ENCODE assay signal across 28 mouse cellular contexts in genomic region chr1:39163077-39163476, GRCm38 (mm10). TPM values are rescaled to one million over a fixed set of nuclear protein-coding genes. Genes with fewer than 3 reads are reported as not detected.
"Had no signal": no experiment of that assay in that cellular context is flagged by ENCODE, and none has a peak within 500 bp of the region (broad histone marks: within the 10 kb centered on the region; RNA-seq: fewer than 3 reads in every experiment).

No protein-coding gene starts in this region.

- H3K9ac ChIP-seq: embryonic facial prominence, embryonic 12.5 days; embryonic facial prominence, embryonic 13.5 days; embryonic facial prominence, embryonic 15.5 days; forebrain, embryonic 12.5 days; forebrain, embryonic 13.5 days; forebrain, embryonic 15.5 days; forebrain, postnatal 0 days had no signal

- H3K4me3 ChIP-seq: embryonic facial prominence, embryonic 10.5 days; embryonic facial prominence, embryonic 12.5 days; embryonic facial prominence, embryonic 13.5 days; embryonic facial prominence, embryonic 15.5 days; erythroblast, embryonic 14.5 days; forebrain, embryonic 10.5 days; forebrain, embryonic 12.5 days; forebrain, embryonic 13.5 days; forebrain, embryonic 15.5 days; gastrocnemius, adult 2 months; heart, adult 2 months had no signal

- H3K27ac ChIP-seq: embryonic facial prominence, embryonic 10.5 days; embryonic facial prominence, embryonic 12.5 days; embryonic facial prominence, embryonic 13.5 days; embryonic facial prominence, embryonic 15.5 days; forebrain, embryonic 10.5 days; forebrain, embryonic 12.5 days; forebrain, embryonic 13.5 days; forebrain, embryonic 15.5 days; gastrocnemius, adult 2 months; heart, adult 2 months had no signal

- H3K4me1 ChIP-seq: embryonic facial prominence, embryonic 10.5 days; embryonic facial prominence, embryonic 12.5 days; embryonic facial prominence, embryonic 13.5 days; forebrain, embryonic 10.5 days; forebrain, embryonic 12.5 days; forebrain, embryonic 13.5 days; forebrain, embryonic 15.5 days had no signal

- H3K9me3 ChIP-seq: embryonic facial prominence, embryonic 10.5 days; embryonic facial prominence, embryonic 12.5 days; embryonic facial prominence, embryonic 13.5 days; embryonic facial prominence, embryonic 15.5 days; forebrain, embryonic 10.5 days; forebrain, embryonic 12.5 days; forebrain, embryonic 13.5 days; forebrain, embryonic 15.5 days had no signal

- H3K27me3 ChIP-seq: embryonic facial prominence, embryonic 12.5 days; embryonic facial prominence, embryonic 13.5 days; embryonic facial prominence, embryonic 15.5 days; forebrain, embryonic 12.5 days; forebrain, embryonic 13.5 days; forebrain, embryonic 15.5 days had no signal

- DNase-seq: cerebellum, adult 9-10 months; cerebellum, adult 9-11 months; cerebellum, postnatal 10 days; cerebellum, postnatal 14 days; cerebellum, postnatal 25 days; cerebellum, postnatal 36 days; embryo, embryonic 11 days; forebrain, postnatal 0 days; gastrocnemius, adult 2 months; gastrocnemius, postnatal 10 days; gastrocnemius, postnatal 14 days; gastrocnemius, postnatal 25 days; gastrocnemius, postnatal 36 days; heart, adult 11 months; heart, adult 18-20 months; heart, adult 2 months had no signal

- H3K4me2 ChIP-seq: embryonic facial prominence, embryonic 12.5 days; embryonic facial prominence, embryonic 13.5 days; embryonic facial prominence, embryonic 15.5 days; forebrain, embryonic 12.5 days; forebrain, embryonic 13.5 days; forebrain, embryonic 15.5 days had no signal

- H3K36me3 ChIP-seq: embryonic facial prominence, embryonic 10.5 days; embryonic facial prominence, embryonic 12.5 days; embryonic facial prominence, embryonic 13.5 days; embryonic facial prominence, embryonic 15.5 days; forebrain, embryonic 10.5 days; forebrain, embryonic 12.5 days; forebrain, embryonic 15.5 days had no signal

RNA-seq across cellular contexts. Expression of gene Npas2, which starts 30.5 kb away (rescaled TPM):
- total RNA-seq: common myeloid progenitor, adult 5-6 weeks; granulocyte monocyte progenitor cell, adult 5-6 weeks had no signal
- polyA plus RNA-seq: erythroblast, embryonic 14.5 days; forebrain, embryonic 10.5 days; forebrain, embryonic 11.5 days had no signal
